19 mouse cellular contexts compared by ENCODE assay signal in genomic region chr3:133202171-133202570, GRCm38 (mm10). TPM values are rescaled to one million over a fixed set of nuclear protein-coding genes. Genes with fewer than 3 reads are reported as not detected.
"Had no signal": no experiment of that assay in that cellular context is flagged by ENCODE, and none has a peak within 500 bp of the region (broad histone marks: within the 10 kb centered on the region; RNA-seq: fewer than 3 reads in every experiment).

No protein-coding gene starts in this region.

- H3K4me1 ChIP-seq: midbrain, embryonic 13.5 days; midbrain, embryonic 15.5 days; neural tube, embryonic 13.5 days; neural tube, embryonic 15.5 days had no signal

- H3K4me3 ChIP-seq: midbrain, embryonic 13.5 days; midbrain, embryonic 15.5 days; myocyte; neural tube, embryonic 13.5 days; neural tube, embryonic 15.5 days had no signal

- H3K9ac ChIP-seq: liver, embryonic 14.5 days; lung, embryonic 14.5 days; midbrain, embryonic 13.5 days; midbrain, embryonic 15.5 days; neural tube, embryonic 13.5 days; neural tube, embryonic 15.5 days had no signal

- H3K36me3 ChIP-seq: midbrain, embryonic 13.5 days; midbrain, embryonic 15.5 days; neural tube, embryonic 13.5 days; neural tube, embryonic 15.5 days had no signal

- H3K9me3 ChIP-seq: midbrain, embryonic 13.5 days; midbrain, embryonic 15.5 days; neural tube, embryonic 13.5 days; neural tube, embryonic 15.5 days had no signal

- H3K27me3 ChIP-seq: midbrain, embryonic 13.5 days; midbrain, embryonic 15.5 days; neural tube, embryonic 13.5 days; neural tube, embryonic 15.5 days had no signal

- H3K27ac ChIP-seq: liver, embryonic 14.5 days; midbrain, embryonic 13.5 days; midbrain, embryonic 15.5 days; neural tube, embryonic 13.5 days; neural tube, embryonic 15.5 days had no signal

- DNase-seq: lung, adult 18-20 months; lung, embryonic 14.5 days; lung, postnatal 10 days; lung, postnatal 4 days; retina, postnatal 1 day; right cerebral cortex, adult 18-20 months; right cerebral cortex, postnatal 4 days; spleen, adult 18-20 months; thymus, adult 18-20 months; thymus, postnatal 14 days; thymus, postnatal 36 days had no signal

RNA-seq across cellular contexts. Expression of gene Arhgef38, which starts 32.6 kb away (rescaled TPM):
- total RNA-seq: megakaryocyte, adult 5-6 weeks; megakaryocyte-erythroid progenitor cell, adult 5-6 weeks had no signal
